Mouse (Mus musculus) midbrain, embryonic 13.5 days (tissue): ENCODE measurements around the gene Clint1. TPM values are rescaled to one million over a fixed set of nuclear protein-coding genes. Genes with fewer than 3 reads are reported as not detected.
A peak's percentile ranks its signal among the peaks of the same experiment; 100 is the strongest.

Experiments used
- ATAC-seq: fragments of 200-750 bp; cut with Nextera tagmentation; 2 replicates; pipeline ENCODE4 v1.8.0; 2017; ENCODE audit warnings: mild to moderate bottlenecking, moderate TSS enrichment, moderate library complexity
- H3K27ac ChIP-seq: fragments of 300-500 bp; sonication (generic); 2 replicates; pipeline ENCODE4 v1.5.1; 2015; ENCODE audit warnings: inconsistent platforms, mild to moderate bottlenecking, moderate library complexity
- H3K27me3 ChIP-seq: fragments of 300-500 bp; sonication (generic); 2 replicates; pipeline ENCODE4 v1.6.1; 2015; ENCODE audit warnings: mild to moderate bottlenecking, inconsistent platforms
- H3K36me3 ChIP-seq: fragments of 300-500 bp; sonication (generic); 2 replicates; pipeline ENCODE4 v1.6.1; 2015; ENCODE audit warnings: mild to moderate bottlenecking, inconsistent platforms
- H3K4me1 ChIP-seq: fragments of 300-500 bp; sonication (generic); replicated peaks from 2 replicates; pipeline ENCODE4 v1.6.1; 2015; ENCODE audit warnings: inconsistent platforms
- H3K4me2 ChIP-seq: fragments of 300-500 bp; sonication (generic); replicated peaks from 2 replicates; pipeline ENCODE4 v1.6.1; 2015; ENCODE audit warnings: moderate library complexity, mild to moderate bottlenecking, inconsistent platforms
- H3K4me3 ChIP-seq: fragments of 300-500 bp; sonication (generic); replicated peaks from 2 replicates; pipeline ENCODE4 v1.5.1; 2015; ENCODE audit warnings: mild to moderate bottlenecking, inconsistent platforms
- H3K9ac ChIP-seq: fragments of 300-500 bp; sonication (generic); replicated peaks from 2 replicates; pipeline ENCODE4 v1.6.1; 2015; ENCODE audit warnings: mild to moderate bottlenecking, inconsistent platforms
- H3K9me3 ChIP-seq: fragments of 300-500 bp; sonication (generic); 2 replicates; pipeline ENCODE4 v1.6.1; 2016; ENCODE audit warnings: mild to moderate bottlenecking, inconsistent platforms
- WGBS: fragments of 180-500 bp; shearing (Covaris S2); methylation state at CpG from one replicate; pipeline ENCODE4 v1.1.7; 2015; 5-methylcytosine and 5-hydroxymethylcytosine counted together
- polyA plus RNA-seq: library from polyadenylated mRNA; unstranded; fragments of >200 nt; fragmentation: Nextera tagmentation; extraction: Ambion mirVana; gene quantifications from 2 replicates; pipeline ENCODE4 v1.2.1, GENCODE M21; 2015

Clint1 gene
- polyA plus RNA-seq, 1 experiment from 2014 or later = 49.8 TPM

- no peak overlapping the region for H3K4me2 ChIP-seq
- no peak overlapping the region for H3K9ac ChIP-seq
- H3K27ac ChIP-seq = no peak overlapping the region
- no peak for ATAC-seq
- H3K4me1 ChIP-seq = peaks cover 25% of the 10 kb centered on the region
- no peaks in the 10 kb centered on the region; the same call in 1 of the 2 replicates for H3K36me3 ChIP-seq
- no peaks in the 10 kb centered on the region for H3K9me3 ChIP-seq
- H3K27me3 ChIP-seq = no peaks in the 10 kb centered on the region
- no peak overlapping the region for H3K4me3 ChIP-seq
- 73% methylated on average over 3 of the region's 3 CpGs for WGBS
Measured at GRCm38 (mm10) chr11:45849859-45850258, 2.0 kb upstream of the Clint1 start.

GRCm38 (mm10) chr11:45850317-45850716 lies 1.5 kb upstream of the Clint1 start:
- Histone ChIP-seq H3K9ac (no peak overlapping the region), H3K4me3 (no peak overlapping the region), H3K4me1 (peaks cover 29% of the 10 kb centered on the region), H3K27ac (no peak overlapping the region), H3K4me2 (no peak overlapping the region), H3K36me3 (no peaks in the 10 kb centered on the region; the same call in 1 of the 2 replicates), H3K27me3 (no peaks in the 10 kb centered on the region), H3K9me3 (no peaks in the 10 kb centered on the region)
- WGBS = 40% methylated on average over 3 of the region's 3 CpGs
- ATAC-seq = no peak

DNA sequence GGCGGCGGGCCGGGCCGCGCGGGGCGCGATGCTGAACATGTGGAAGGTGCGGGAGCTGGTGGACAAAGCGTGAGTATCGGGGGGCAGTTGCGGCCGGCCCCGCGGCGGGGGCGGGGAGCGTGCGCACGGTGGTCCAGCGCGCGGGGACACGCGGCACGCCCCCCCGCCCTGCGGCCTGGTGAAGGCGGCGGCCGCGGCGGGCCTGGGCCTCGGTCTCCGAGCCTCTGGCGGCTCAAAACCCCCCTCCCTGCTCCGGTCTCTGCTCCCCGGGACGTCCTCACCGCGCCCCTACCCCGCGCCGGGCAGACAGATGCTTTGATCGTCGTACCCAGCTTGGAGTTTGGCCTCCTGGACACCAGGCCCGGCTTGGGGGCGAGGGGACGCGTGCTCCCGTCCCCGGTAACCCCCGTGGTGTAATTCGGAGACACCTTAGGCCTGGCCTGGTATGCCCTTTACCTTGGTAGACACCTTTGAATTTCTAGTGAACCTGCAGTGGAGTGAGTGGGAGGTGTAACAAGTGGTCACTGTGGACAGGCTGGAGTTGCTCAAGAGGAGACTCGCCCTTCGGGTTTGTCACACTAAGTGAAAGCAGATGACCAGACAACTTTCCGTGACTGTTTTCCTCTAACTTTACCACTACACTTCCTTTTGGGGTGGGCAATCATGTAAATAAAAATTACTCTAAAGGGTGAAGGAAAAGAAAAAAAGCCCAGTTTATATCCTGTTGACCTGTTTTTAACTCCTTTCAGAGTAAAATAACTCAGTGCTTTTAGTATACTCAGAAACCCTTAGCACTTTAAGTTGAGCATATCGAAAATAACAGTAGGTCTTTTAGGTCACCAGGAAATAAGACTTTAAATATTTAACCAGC lies 508 bp downstream of the Clint1 start:
- Histone ChIP-seq H3K4me2 (peak overlapping the region; percentile 70), H3K36me3 (no peaks in the 10 kb centered on the region; the same call in 1 of the 2 replicates), H3K4me1 (peaks cover 39% of the 10 kb centered on the region), H3K4me3 (peak overlapping the region; percentile 92), H3K9ac (peak overlapping the region; percentile 96), H3K27ac (peak overlapping the region; percentile 75), H3K27me3 (no peaks in the 10 kb centered on the region), H3K9me3 (no peaks in the 10 kb centered on the region)
- ATAC-seq = peak; percentile 85
- 3% methylated on average over 39 of the region's 58 CpGs for WGBS

- Histone ChIP-seq H3K27ac (no peak overlapping the region), H3K4me1 (peaks cover 39% of the 10 kb centered on the region), H3K9ac (peak overlapping the region; percentile 96; the same call in 1 of the 2 replicates), H3K4me3 (peak overlapping the region; percentile 92), H3K27me3 (no peaks in the 10 kb centered on the region), H3K36me3 (no peaks in the 10 kb centered on the region; the same call in 1 of the 2 replicates), H3K4me2 (peak overlapping the region; percentile 70), H3K9me3 (no peaks in the 10 kb centered on the region)
- WGBS = 76% methylated on average over 6 of the region's 6 CpGs
- no peak for ATAC-seq
Measured at GRCm38 (mm10) chr11:45852995-45853317, 1.1 kb downstream of the Clint1 start.

GRCm38 (mm10) chr11:45853916-45854315 lies 2.1 kb downstream of the Clint1 start:
- no peak for ATAC-seq

DNA sequence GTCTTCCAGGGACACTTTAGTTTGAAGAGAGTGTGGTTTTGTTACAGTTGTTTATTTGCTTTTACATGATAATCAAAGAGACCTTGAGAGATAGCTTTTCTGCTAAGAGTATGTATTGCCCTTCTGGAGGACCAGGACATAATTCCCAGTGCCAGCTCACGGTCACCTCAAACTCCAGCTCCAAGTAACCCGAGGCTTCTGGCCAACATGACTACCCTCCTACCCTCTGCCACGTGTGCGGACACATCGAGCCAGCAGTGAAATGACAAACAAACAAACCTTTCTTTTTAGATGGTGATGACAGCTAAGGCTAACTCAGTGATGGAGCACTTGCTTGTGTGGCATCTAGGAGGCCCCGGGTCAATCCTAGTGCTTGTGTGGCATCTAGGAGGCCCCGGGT lies 2.5 kb downstream of the Clint1 start:
- no peak overlapping the region for H3K4me3 ChIP-seq
- H3K27me3 ChIP-seq = no peaks in the 10 kb centered on the region
- H3K9ac ChIP-seq = no peak overlapping the region
- no peak overlapping the region for H3K4me2 ChIP-seq
- no peak for ATAC-seq
- H3K27ac ChIP-seq = no peak overlapping the region
- H3K9me3 ChIP-seq = no peaks in the 10 kb centered on the region
- 93% methylated on average over 7 of the region's 7 CpGs for WGBS
- H3K36me3 ChIP-seq = peaks cover 3% of the 10 kb centered on the region; the same call in 1 of the 2 replicates
- peaks cover 39% of the 10 kb centered on the region for H3K4me1 ChIP-seq

More at GRCm38 (mm10) chr11:45853916-45854315, 2.1 kb downstream of the Clint1 start:
- H3K4me1 ChIP-seq = peaks cover 39% of the 10 kb centered on the region
- H3K4me2 ChIP-seq = no peak overlapping the region
- no peaks in the 10 kb centered on the region for H3K9me3 ChIP-seq
- no peak overlapping the region for H3K9ac ChIP-seq
- no peaks in the 10 kb centered on the region for H3K27me3 ChIP-seq
- H3K36me3 ChIP-seq = peaks cover 2% of the 10 kb centered on the region; the same call in 1 of the 2 replicates
- H3K27ac ChIP-seq = no peak overlapping the region
- 92% methylated on average over 2 of the region's 2 CpGs for WGBS
- no peak overlapping the region for H3K4me3 ChIP-seq

DNA sequence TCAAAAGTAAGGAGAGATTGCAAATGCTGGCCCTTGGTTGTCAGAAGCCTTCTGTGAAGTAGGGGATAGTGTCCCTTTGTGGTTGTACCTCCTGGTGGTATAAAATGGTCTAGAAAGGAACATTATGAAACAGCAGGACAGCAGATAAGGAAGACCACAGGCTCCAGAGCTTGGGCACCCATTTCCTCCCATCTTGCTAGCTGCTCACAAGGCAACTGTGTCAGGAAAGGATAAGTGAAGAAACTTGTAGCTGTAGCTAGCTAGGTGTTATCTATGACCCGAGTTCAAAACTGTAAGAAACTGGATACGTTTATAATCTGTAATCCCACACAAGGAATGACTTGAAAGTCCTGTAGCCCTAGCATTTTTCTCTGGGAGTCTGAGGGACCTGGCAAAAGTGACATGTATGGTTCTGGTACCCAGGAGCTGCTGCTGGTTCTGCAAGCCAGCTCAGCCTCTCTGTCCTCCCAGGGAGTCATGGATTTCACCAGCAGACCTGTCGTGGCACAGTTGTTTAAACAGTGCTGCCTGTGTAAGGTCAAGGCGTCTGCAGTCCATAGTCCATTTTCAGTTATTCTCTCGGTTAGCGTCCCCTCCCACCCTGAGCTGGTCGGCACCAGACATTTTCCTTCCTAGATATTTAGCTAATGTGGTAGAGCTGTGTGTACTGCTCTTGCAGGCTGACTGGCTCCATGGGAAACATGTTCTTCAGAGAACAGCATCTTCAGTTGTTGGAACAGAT lies 3.7 kb downstream of the Clint1 start:
- Histone ChIP-seq H3K36me3 (peaks cover 8% of the 10 kb centered on the region), H3K9me3 (no peaks in the 10 kb centered on the region), H3K27ac (no peak overlapping the region), H3K4me3 (no peak overlapping the region), H3K4me1 (peaks cover 39% of the 10 kb centered on the region), H3K9ac (no peak overlapping the region), H3K4me2 (no peak overlapping the region), H3K27me3 (no peaks in the 10 kb centered on the region)
- ATAC-seq = no peak
- 81% methylated on average over 7 of the region's 7 CpGs for WGBS

- H3K27ac ChIP-seq = no peak overlapping the region
- no peak overlapping the region for H3K4me3 ChIP-seq
- ATAC-seq = no peak
- 90% methylated on average over 6 of the region's 6 CpGs for WGBS
- peaks cover 39% of the 10 kb centered on the region for H3K4me1 ChIP-seq
- H3K27me3 ChIP-seq = no peaks in the 10 kb centered on the region
- no peaks in the 10 kb centered on the region for H3K9me3 ChIP-seq
- no peak overlapping the region for H3K9ac ChIP-seq
- H3K4me2 ChIP-seq = no peak overlapping the region
- peaks cover 8% of the 10 kb centered on the region for H3K36me3 ChIP-seq
Measured at GRCm38 (mm10) chr11:45856149-45856516, 4.3 kb downstream of the Clint1 start.

GRCm38 (mm10) chr11:45861334-45861733 lies 9.5 kb downstream of the Clint1 start:
- 89% methylated on average over 7 of the region's 7 CpGs for WGBS
- Histone ChIP-seq H3K9ac (no peak overlapping the region), H3K4me3 (no peak overlapping the region)

GRCm38 (mm10) chr11:45864409-45864808 lies 12.6 kb downstream of the Clint1 start:
- H3K9me3 ChIP-seq = no peaks in the 10 kb centered on the region
- no peak overlapping the region for H3K9ac ChIP-seq
- no peaks in the 10 kb centered on the region for H3K4me1 ChIP-seq
- no peak overlapping the region for H3K4me2 ChIP-seq
- 95% methylated on average over 3 of the region's 3 CpGs for WGBS
- no peak for ATAC-seq
- H3K27me3 ChIP-seq = no peaks in the 10 kb centered on the region
- H3K27ac ChIP-seq = no peak overlapping the region
- no peak overlapping the region for H3K4me3 ChIP-seq
- peaks cover 5% of the 10 kb centered on the region; the same call in 1 of the 2 replicates for H3K36me3 ChIP-seq

More at GRCm38 (mm10) chr11:45861334-45861733, 9.5 kb downstream of the Clint1 start:
- Histone ChIP-seq H3K4me2 (no peak overlapping the region), H3K4me1 (0 out of 2 replicates have a peak, but pooled peaks cover 3% of the 10 kb centered on the region), H3K36me3 (peaks cover 8% of the 10 kb centered on the region; the same call in 1 of the 2 replicates), H3K27ac (no peak overlapping the region), H3K27me3 (no peaks in the 10 kb centered on the region), H3K9me3 (no peaks in the 10 kb centered on the region)
- ATAC-seq = no peak

DNA sequence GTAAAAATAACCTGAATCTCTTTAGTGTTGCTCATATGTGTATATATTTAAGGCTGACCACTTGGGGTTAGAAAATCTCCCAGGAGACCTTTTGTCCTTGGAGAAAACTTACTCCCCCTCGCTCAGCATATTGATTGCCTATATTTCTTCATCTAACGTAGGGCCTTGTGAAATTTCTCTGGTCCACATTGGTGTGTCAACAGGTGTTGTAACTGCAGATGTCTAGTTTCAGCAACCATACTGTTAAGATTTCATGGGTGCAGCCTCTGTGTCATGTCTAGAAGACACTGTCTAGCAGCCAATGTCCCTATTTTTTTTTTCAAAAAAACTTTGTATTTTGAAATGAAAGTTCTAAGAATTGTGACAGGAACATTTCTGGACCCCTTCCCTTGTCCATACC lies 14.0 kb downstream of the Clint1 start:
- Histone ChIP-seq H3K27me3 (no peaks in the 10 kb centered on the region), H3K4me2 (no peak overlapping the region), H3K36me3 (no peaks in the 10 kb centered on the region), H3K4me3 (no peak overlapping the region), H3K4me1 (no peaks in the 10 kb centered on the region), H3K9me3 (no peaks in the 10 kb centered on the region), H3K27ac (no peak overlapping the region), H3K9ac (no peak overlapping the region)
- WGBS = 93% methylated on average over 2 of the region's 2 CpGs
- no peak for ATAC-seq

DNA sequence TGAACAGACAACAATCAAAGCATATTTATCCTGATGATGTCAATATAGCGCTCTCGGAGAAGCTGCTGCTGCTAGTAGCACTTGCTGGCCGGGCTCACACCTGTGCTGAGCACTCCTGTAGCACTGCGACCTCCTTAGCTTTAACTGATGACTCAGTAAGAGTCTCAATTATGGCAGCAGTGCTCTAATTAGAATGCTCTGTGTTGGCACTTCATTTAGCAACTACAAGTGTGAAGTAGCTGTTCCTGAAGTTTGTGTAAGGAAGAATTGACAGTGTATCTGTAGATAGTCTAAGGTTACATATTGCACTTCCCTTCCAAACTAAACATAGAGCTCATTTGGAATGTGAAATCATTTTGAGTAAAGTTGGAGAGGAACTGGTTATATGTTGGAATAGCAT lies 14.7 kb downstream of the Clint1 start:
- Histone ChIP-seq H3K27me3 (no peaks in the 10 kb centered on the region), H3K9ac (no peak overlapping the region), H3K4me3 (no peak overlapping the region), H3K9me3 (no peaks in the 10 kb centered on the region), H3K36me3 (no peaks in the 10 kb centered on the region), H3K27ac (no peak overlapping the region), H3K4me1 (no peaks in the 10 kb centered on the region), H3K4me2 (no peak overlapping the region)
- ATAC-seq = no peak
- 93% methylated on average over 4 of the region's 4 CpGs for WGBS
